21 mouse cellular contexts compared by ENCODE assay signal in the genomic region with DNA sequence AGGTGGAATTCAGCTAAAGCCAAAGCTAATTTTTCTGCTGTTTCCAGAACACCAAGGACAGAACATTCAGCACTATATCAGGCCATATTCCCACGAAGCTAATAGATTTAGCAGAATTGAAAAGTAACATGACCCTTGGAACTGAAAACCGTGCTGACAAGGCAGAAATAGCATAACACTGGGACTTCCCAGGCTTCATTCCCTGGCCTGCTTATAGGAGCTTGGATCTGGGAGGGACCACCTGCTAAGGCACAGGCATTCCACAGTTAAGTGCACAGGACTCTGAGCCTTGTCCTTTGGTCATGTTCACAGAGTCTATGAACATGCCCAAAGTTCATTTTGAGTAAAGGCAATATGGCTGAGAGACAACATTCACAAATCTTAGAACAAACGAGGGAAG.
DNase-seq lines count a peak whose midpoint lies in the region; ATAC-seq and TF ChIP-seq lines count a peak whose summit lies in the region.
"Had no signal": no experiment of that assay in that cellular context is flagged by ENCODE, and none has a peak within 500 bp of the region (broad histone marks: within the 10 kb centered on the region; RNA-seq: fewer than 3 reads in every experiment).

No protein-coding gene starts in this region.

- no peaks in the 10 kb centered on the region for H3K27me3 ChIP-seq in kidney, embryonic 15.5 days
- H3K27me3 ChIP-seq in stomach, embryonic 16.5 days (ENCODE audit: control insufficient read depth, insufficient read depth, low read length), result no peaks in the 10 kb centered on the region
- no peaks in the 10 kb centered on the region for H3K27me3 ChIP-seq in stomach, postnatal 0 days (ENCODE audit: control insufficient read depth, insufficient read depth, low read length)
- H3K27me3 ChIP-seq: hindbrain, embryonic 13.5 days; Patski had no signal

- no peak overlapping the region for H3K27ac ChIP-seq in kidney, embryonic 15.5 days
- H3K27ac ChIP-seq in stomach, embryonic 16.5 days (ENCODE audit: low read length), result no peak overlapping the region
- no peak overlapping the region for H3K27ac ChIP-seq in stomach, postnatal 0 days (replicated peaks)
- H3K27ac ChIP-seq: forebrain, embryonic 10.5 days; hindbrain, embryonic 13.5 days had no signal

- no peak; the same call in 1 of the 2 replicates for ATAC-seq in kidney, embryonic 15.5 days (replicated peaks; ENCODE audit: low FRiP score)
- 0 out of 2 replicates have a peak, but pooled peaks have one; percentile 53 for ATAC-seq in stomach, embryonic 16.5 days (ENCODE audit: insufficient read depth, low FRiP score)
- no peak for ATAC-seq in stomach, postnatal 0 days (ENCODE audit: low FRiP score, low TSS enrichment)
- ATAC-seq: forebrain, postnatal 0 days; inflammation-experienced regulatory T-cells, adult 6 months; liver, postnatal 0 days; lung, postnatal 0 days; Patski had no signal

- no peak for TF ChIP-seq EP300 in stomach, postnatal 0 days (optimal IDR thresholded peaks at IDR 0.05)

- DNase-seq in kidney, adult 11 months, result peak; percentile 16
- no peak for DNase-seq in stomach, postnatal 0 days (ENCODE audit: low spot score)
- peak; percentile 5 to 6 for DNase-seq in kidney, postnatal 36 days
- DNase-seq in heart, adult 11 months, result no peak
- no peak for DNase-seq in yolk sac, embryonic 10.5 days (ENCODE audit: low spot score)
- DNase-seq: cerebellum, adult 11 months; cerebellum, adult 9-11 months; forebrain, postnatal 0 days; gastrocnemius, postnatal 36 days; layer of hippocampus, adult 9-11 months; liver, postnatal 0 days had no signal

- H3K9me3 ChIP-seq in kidney, embryonic 15.5 days (replicated peaks), result no peaks in the 10 kb centered on the region
- H3K9me3 ChIP-seq in stomach, embryonic 16.5 days (replicated peaks; ENCODE audit: control insufficient read depth, low read length), result no peaks in the 10 kb centered on the region
- H3K9me3 ChIP-seq in stomach, postnatal 0 days (ENCODE audit: control insufficient read depth, low read length), result no peaks in the 10 kb centered on the region
- H3K9me3 ChIP-seq: forebrain, embryonic 10.5 days had no signal

- H3K4me1 ChIP-seq in kidney, embryonic 15.5 days, result no peaks in the 10 kb centered on the region
- no peaks in the 10 kb centered on the region for H3K4me1 ChIP-seq in stomach, embryonic 16.5 days (ENCODE audit: control insufficient read depth, insufficient read depth, low read length)
- no peaks in the 10 kb centered on the region for H3K4me1 ChIP-seq in stomach, postnatal 0 days (replicated peaks; ENCODE audit: control insufficient read depth, insufficient read depth)
- H3K4me1 ChIP-seq: forebrain, embryonic 10.5 days; hindbrain, embryonic 13.5 days had no signal

- H3K4me2 ChIP-seq in kidney, embryonic 15.5 days, result no peak overlapping the region
- no peak overlapping the region for H3K4me2 ChIP-seq in stomach, embryonic 16.5 days (ENCODE audit: low read depth, low read length)
- no peak overlapping the region for H3K4me2 ChIP-seq in stomach, postnatal 0 days (replicated peaks; ENCODE audit: low read depth)
- H3K4me2 ChIP-seq: hindbrain, embryonic 13.5 days; liver, embryonic 11.5 days; midbrain, embryonic 11.5 days had no signal

- WGBS in kidney, embryonic 15.5 days, result 39% methylated on average over 3 of the region's 3 CpGs
- 41% methylated on average over 3 of the region's 3 CpGs for WGBS in stomach, embryonic 16.5 days
- 34% methylated on average over 3 of the region's 3 CpGs for WGBS in stomach, postnatal 0 days

- TF ChIP-seq CTCF in stomach, postnatal 0 days (IDR thresholded peaks at IDR 0.05; ENCODE audit: low read depth), result no peak

- no peaks in the 10 kb centered on the region for H3K36me3 ChIP-seq in kidney, embryonic 15.5 days
- H3K36me3 ChIP-seq in stomach, embryonic 16.5 days (ENCODE audit: control insufficient read depth, insufficient read depth, low read length), result no peaks in the 10 kb centered on the region
- no peaks in the 10 kb centered on the region for H3K36me3 ChIP-seq in stomach, postnatal 0 days (ENCODE audit: control insufficient read depth, insufficient read depth, low read length)
- H3K36me3 ChIP-seq: forebrain, embryonic 10.5 days; G1E; hindbrain, embryonic 13.5 days had no signal

- H3K9ac ChIP-seq in kidney, embryonic 15.5 days, result no peak overlapping the region
- H3K9ac ChIP-seq in stomach, embryonic 16.5 days (ENCODE audit: low read length), result no peak overlapping the region
- H3K9ac ChIP-seq in stomach, postnatal 0 days (ENCODE audit: low read length), result no peak overlapping the region
- H3K9ac ChIP-seq: forebrain, postnatal 0 days; hindbrain, embryonic 13.5 days; liver, postnatal 0 days had no signal

- H3K4me3 ChIP-seq in kidney, embryonic 15.5 days (replicated peaks), result no peak overlapping the region
- no peak overlapping the region for H3K4me3 ChIP-seq in stomach, embryonic 16.5 days (replicated peaks; ENCODE audit: low read length)
- H3K4me3 ChIP-seq in stomach, postnatal 0 days (ENCODE audit: low read depth, low read length), result no peak overlapping the region
- H3K4me3 ChIP-seq: forebrain, embryonic 10.5 days; hindbrain, embryonic 13.5 days had no signal

Comparison
In these comparisons a context has a peak if more than half of its experiments do, and no peak if none do; other contexts are left out.
1. DNase-seq: peak in kidney, adult 11 months (single experiment) and kidney, postnatal 36 days (2 of 2); none in stomach, postnatal 0 days (single experiment), heart, adult 11 months (single experiment) and yolk sac, embryonic 10.5 days (single experiment).